ENCODE assay signal across 23 mouse cellular contexts in the genomic region with DNA sequence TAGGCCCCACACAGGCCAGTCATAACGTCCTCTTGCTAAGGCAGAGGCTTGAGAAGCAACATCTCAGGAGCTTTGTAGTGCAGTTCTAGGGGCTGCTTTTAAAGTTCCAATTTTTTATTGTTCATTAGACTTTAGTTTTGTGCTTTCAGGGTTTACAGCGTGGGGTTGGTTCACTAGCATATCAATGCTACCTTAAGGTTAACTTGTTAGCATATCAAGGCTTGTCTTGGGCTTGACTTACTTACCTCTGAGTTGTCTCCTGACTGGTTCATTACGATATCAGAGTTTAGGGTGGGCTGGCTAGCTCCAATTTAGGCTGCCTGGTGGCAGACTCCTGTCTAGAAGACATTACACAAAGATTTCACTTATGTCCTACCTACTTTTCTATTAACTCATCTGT. TPM values are rescaled to one million over a fixed set of nuclear protein-coding genes. Genes with fewer than 3 reads are reported as not detected.
"Had no signal": no experiment of that assay in that cellular context is flagged by ENCODE, and none has a peak within 500 bp of the region (broad histone marks: within the 10 kb centered on the region; RNA-seq: fewer than 3 reads in every experiment).

No protein-coding gene starts in this region.

- ATAC-seq: hindbrain, postnatal 0 days; intestine, embryonic 16.5 days; liver, embryonic 12.5 days had no signal

- DNase-seq: gastrocnemius, postnatal 10 days; gastrocnemius, postnatal 25 days; heart, adult 2 months; heart, postnatal 14 days; heart, postnatal 36 days; kidney, adult 11 months; kidney, adult 8-10 months; kidney, postnatal 10 days; kidney, postnatal 25 days; kidney, postnatal 4 days; left cerebral cortex, postnatal 4 days had no signal

- H3K4me3 ChIP-seq: heart, adult 2 months; heart, embryonic 13.5 days; heart, embryonic 15.5 days; hindbrain, embryonic 13.5 days; hindbrain, embryonic 15.5 days; layer of hippocampus, adult 2 months; left cerebral cortex, adult 2 months; limb, embryonic 13.5 days; limb, embryonic 15.5 days; liver, embryonic 12.5 days had no signal

- H3K27me3 ChIP-seq: heart, embryonic 13.5 days; heart, embryonic 15.5 days; hindbrain, embryonic 13.5 days; hindbrain, embryonic 15.5 days; limb, embryonic 13.5 days; limb, embryonic 15.5 days; liver, embryonic 12.5 days had no signal

- H3K27ac ChIP-seq: heart, adult 2 months; heart, embryonic 13.5 days; heart, embryonic 15.5 days; hindbrain, embryonic 13.5 days; hindbrain, embryonic 15.5 days; hindbrain, postnatal 0 days; layer of hippocampus, adult 2 months; left cerebral cortex, adult 2 months; limb, embryonic 13.5 days; limb, embryonic 15.5 days; liver, embryonic 12.5 days; liver, embryonic 14.5 days had no signal

- H3K4me1 ChIP-seq: heart, embryonic 13.5 days; heart, embryonic 15.5 days; hindbrain, embryonic 13.5 days; hindbrain, embryonic 15.5 days; limb, embryonic 13.5 days; limb, embryonic 15.5 days; liver, embryonic 12.5 days had no signal

RNA-seq across cellular contexts. Expression of a gene that starts 35.0 kb away (rescaled TPM):
- polyA plus RNA-seq: heart, adult 2 months had no signal
